Comparison of ENCODE assay signal across 10 mouse cellular contexts in genomic region chrX:144153523-144153922, GRCm38 (mm10). TPM values are rescaled to one million over a fixed set of nuclear protein-coding genes. Genes with fewer than 3 reads are reported as not detected.
A peak's percentile ranks its signal among the peaks of the same experiment; 100 is the strongest.
DNase-seq lines count a peak whose midpoint lies in the region; ATAC-seq and TF ChIP-seq lines count a peak whose summit lies in the region.
"Had no signal": no experiment of that assay in that cellular context is flagged by ENCODE, and none has a peak within 500 bp of the region (broad histone marks: within the 10 kb centered on the region; RNA-seq: fewer than 3 reads in every experiment).

Gene A730046J19Rik (plus strand): TSS chrX:144153695.

- peak within 1 kb of the TSS; percentile 19; the same call in 1 of the 2 replicates for H3K4me2 ChIP-seq in lung, postnatal 0 days (replicated peaks; ENCODE audit: low read depth, low read length)
- H3K4me2 ChIP-seq in liver, embryonic 12.5 days = peak within 1 kb of the TSS; percentile 49
- peak within 1 kb of the TSS; percentile 38 for H3K4me2 ChIP-seq in stomach, embryonic 14.5 days (replicated peaks; ENCODE audit: low read depth, low read length)

- H3K9me3 ChIP-seq in lung, postnatal 0 days (ENCODE audit: low read length) = no peaks in the 10 kb centered on the region
- no peaks in the 10 kb centered on the region for H3K9me3 ChIP-seq in liver, embryonic 12.5 days (replicated peaks)
- no peaks in the 10 kb centered on the region for H3K9me3 ChIP-seq in stomach, embryonic 14.5 days (ENCODE audit: control insufficient read depth, low read depth, low read length)

- no peak for ATAC-seq in lung, postnatal 0 days
- no peak for ATAC-seq in liver, embryonic 12.5 days
- ATAC-seq in stomach, embryonic 14.5 days (ENCODE audit: insufficient number of reproducible peaks, insufficient read depth, low FRiP score, low read depth) = no peak

- 10% methylated on average over 8 of the region's 8 CpGs for WGBS in lung, postnatal 0 days
- 11% methylated on average over 8 of the region's 8 CpGs for WGBS in liver, embryonic 12.5 days (ENCODE audit: insufficient replicate concordance)
- WGBS in stomach, embryonic 14.5 days = 27% methylated on average over 8 of the region's 8 CpGs

- H3K4me3 ChIP-seq in lung, postnatal 0 days (ENCODE audit: low read depth, low read length) = no peak within 1 kb of the TSS
- peak within 1 kb of the TSS; percentile 23 for H3K4me3 ChIP-seq in liver, embryonic 12.5 days
- peak within 1 kb of the TSS; percentile 8; the same call in 1 of the 2 replicates for H3K4me3 ChIP-seq in stomach, embryonic 14.5 days (ENCODE audit: low read depth, low read length)

- no peak within 1 kb of the TSS for H3K27ac ChIP-seq in lung, postnatal 0 days (ENCODE audit: low read length)
- no peak within 1 kb of the TSS for H3K27ac ChIP-seq in liver, embryonic 12.5 days
- no peak within 1 kb of the TSS for H3K27ac ChIP-seq in stomach, embryonic 14.5 days (ENCODE audit: low read length)

- H3K36me3 ChIP-seq in lung, postnatal 0 days (ENCODE audit: insufficient read depth, low read length) = no peaks in the 10 kb centered on the region
- H3K36me3 ChIP-seq in liver, embryonic 12.5 days = no peaks in the 10 kb centered on the region
- no peaks in the 10 kb centered on the region for H3K36me3 ChIP-seq in stomach, embryonic 14.5 days (ENCODE audit: control insufficient read depth, insufficient read depth, low read length)

- DNase-seq in embryo, embryonic 11 days = peak; percentile 8
- DNase-seq in embryo, embryonic 10 days (ENCODE audit: low spot score) = no peak
- DNase-seq in lung, postnatal 0 days (ENCODE audit: low spot score) = peak; percentile 6
- DNase-seq in lung, adult 18-20 months = no peak
- no peak for DNase-seq in cerebellum, postnatal 4 days (ENCODE audit: low spot score in 2 of 2)
- DNase-seq in gastrocnemius, postnatal 36 days = no peak
- DNase-seq: cerebellum, postnatal 36 days; kidney, postnatal 25 days had no signal

- H3K4me1 ChIP-seq in lung, postnatal 0 days (ENCODE audit: insufficient read depth, low read depth, low read length) = no peaks in the 10 kb centered on the region
- no peaks in the 10 kb centered on the region for H3K4me1 ChIP-seq in liver, embryonic 12.5 days
- H3K4me1 ChIP-seq in stomach, embryonic 14.5 days (ENCODE audit: control insufficient read depth, insufficient read depth, low read length) = no peaks in the 10 kb centered on the region

- H3K27me3 ChIP-seq in lung, postnatal 0 days (replicated peaks; ENCODE audit: insufficient read depth, low read length) = no peaks in the 10 kb centered on the region
- H3K27me3 ChIP-seq in liver, embryonic 12.5 days (replicated peaks) = no peaks in the 10 kb centered on the region
- H3K27me3 ChIP-seq in stomach, embryonic 14.5 days (ENCODE audit: control insufficient read depth, insufficient read depth, low read length) = no peaks in the 10 kb centered on the region

- H3K9ac ChIP-seq in lung, postnatal 0 days (replicated peaks; ENCODE audit: low read depth) = no peak within 1 kb of the TSS
- no peak within 1 kb of the TSS for H3K9ac ChIP-seq in liver, embryonic 12.5 days
- no peak within 1 kb of the TSS for H3K9ac ChIP-seq in stomach, embryonic 14.5 days (replicated peaks; ENCODE audit: low read depth, low read length)

- intact Hi-C loops in gastrocnemius, postnatal 36 days (cut with DNase I) = no loop called here

- no peak for TF ChIP-seq EP300 in lung, postnatal 0 days (IDR thresholded peaks at IDR 0.05)

- TF ChIP-seq CTCF in lung, postnatal 0 days (IDR thresholded peaks at IDR 0.05) = no peak

RNA-seq across cellular contexts. Expression of gene A730046J19Rik, which starts in this region (rescaled TPM):
- 0.30 and 0.35 TPM in 2 replicates for polyA plus RNA-seq in lung, postnatal 0 days (2015; fragmentation: Nextera tagmentation; extraction: Ambion mirVana)
- 0.08 and 0.13 TPM in 2 replicates for polyA plus RNA-seq in liver, embryonic 12.5 days (2016; fragmentation: Nextera tagmentation; extraction: Ambion mirVana)
- 1.1 and 2.1 TPM in 2 replicates for polyA plus RNA-seq in stomach, embryonic 14.5 days (2014; fragmentation: Nextera tagmentation; extraction: Ambion mirVana)
- total RNA-seq in gastrocnemius, postnatal 36 days (2021) = under 1 TPM; 0.05 to 0.08 TPM

Comparison
In these comparisons a context has a peak if more than half of its experiments do, and no peak if none do; other contexts are left out.
1. Peak in DNase-seq and H3K4me2 ChIP-seq in lung, postnatal 0 days; RNA of the gene not detected or under 1 TPM.